Mouse (Mus musculus): ENCODE measurements around the gene Slc30a5.

Slc30a5 gene

DNA sequence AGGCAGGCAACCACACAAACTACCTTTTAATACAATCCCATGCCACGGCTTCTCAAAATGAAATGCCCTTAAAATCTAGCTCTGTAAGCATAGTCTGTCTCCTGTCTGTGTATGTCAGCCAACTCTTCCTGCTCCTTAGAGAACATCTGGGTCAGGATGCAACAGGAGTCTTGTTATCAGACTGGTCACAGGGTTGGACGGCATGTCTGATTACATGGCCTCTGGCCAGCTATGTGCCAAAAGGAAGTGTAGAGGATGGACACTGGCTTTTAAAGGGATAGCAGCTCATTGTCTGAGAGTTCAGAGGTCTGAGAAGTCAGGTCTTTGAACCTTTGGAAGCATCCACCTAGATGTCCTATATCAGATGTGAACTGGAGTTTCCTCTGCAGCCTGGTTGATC lies 77.9 kb downstream of the Slc30a5 start:
- no peak for DNase-seq (ENCODE audit: low spot score)

- DNase-seq (ENCODE audit: low spot score) = no peak
Measured at GRCm38 (mm10) chr13:100754186-100754585, 79.0 kb downstream of the Slc30a5 start.

DNA sequence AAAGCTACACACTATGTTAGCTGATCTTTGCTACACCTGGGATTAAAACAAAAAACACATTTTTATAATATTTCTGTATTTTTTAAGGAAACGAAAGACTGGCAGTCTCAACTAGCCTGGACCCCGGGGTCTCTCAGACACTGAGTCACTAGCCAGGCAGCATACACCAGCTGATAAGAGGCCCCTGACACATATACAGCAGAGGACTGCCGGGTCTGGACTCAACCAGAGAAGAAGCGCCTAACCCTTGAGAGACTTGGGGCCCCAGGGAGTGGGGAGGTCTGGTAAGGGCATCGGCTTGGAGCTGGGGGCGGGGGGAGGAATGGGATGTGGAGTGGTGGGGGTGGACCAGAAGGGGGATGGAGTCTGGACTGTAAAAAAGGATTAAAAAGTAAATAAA lies 80.2 kb downstream of the Slc30a5 start:
- no peak for DNase-seq (ENCODE audit: low spot score)

Measured in adipocyte (in vitro differentiated cells).